Mouse (Mus musculus) cerebellum, postnatal 14 days (tissue): ENCODE results near the gene Depdc5.
"Not testable (repeated sequence)": the region's sequence is repeated elsewhere in the genome, so short reads cannot be mapped to it uniquely, and the experiment has no call there.

ENCODE experiments used
- DNase-seq, 2 experiments: peaks; one replicate each; pipeline ENCODE4 v3.0.0; 2021; ENCODE audit warnings: mixed read lengths in 2 of 2

The Depdc5 gene

GRCm38 (mm10) chr5:32863253-32864228 lies at the start of gene Depdc5:
Gene Depdc5 (plus strand): TSS chr5:32863701.
- DNase-seq = peak; percentile 94

GRCm38 (mm10) chr5:32815396-32815795 lies 48.1 kb upstream of the Depdc5 start:
- peak; percentile 28 to 54 for DNase-seq

- no peak for DNase-seq
Observed at GRCm38 (mm10) chr5:32820471-32820870, 43.0 kb upstream of the Depdc5 start.

GRCm38 (mm10) chr5:32827009-32827408 lies 36.5 kb upstream of the Depdc5 start, which contains the start of gene Gm20671:
Gene Gm20671 (minus strand): TSS chr5:32827109.
- no peak for DNase-seq

GRCm38 (mm10) chr5:32828766-32829165 lies 34.7 kb upstream of the Depdc5 start:
- not testable (repeated sequence) for DNase-seq

GRCm38 (mm10) chr5:32830054-32830453 lies 33.4 kb upstream of the Depdc5 start:
- no peak for DNase-seq

GRCm38 (mm10) chr5:32834497-32834896 lies 29.0 kb upstream of the Depdc5 start:
- DNase-seq = no peak

- DNase-seq = no peak
Observed at GRCm38 (mm10) chr5:32836976-32837375, 26.5 kb upstream of the Depdc5 start.

GRCm38 (mm10) chr5:32840029-32840428 lies 23.5 kb upstream of the Depdc5 start:
- no peak for DNase-seq

GRCm38 (mm10) chr5:32849178-32849577 lies 14.3 kb upstream of the Depdc5 start:
- DNase-seq = no peak

- DNase-seq = not testable (repeated sequence)
Observed at GRCm38 (mm10) chr5:32849580-32849979, 13.9 kb upstream of the Depdc5 start.

GRCm38 (mm10) chr5:32852026-32852425 lies 11.5 kb upstream of the Depdc5 start:
- DNase-seq = no peak

GRCm38 (mm10) chr5:32853731-32854507 lies 9.6 kb upstream of the Depdc5 start, which contains the start of gene Prr14l:
Gene Prr14l (minus strand): TSS chr5:32854256.
- peak; percentile 100 for DNase-seq

GRCm38 (mm10) chr5:32854818-32855217 lies 8.7 kb upstream of the Depdc5 start:
- no peak for DNase-seq

- DNase-seq = not testable (repeated sequence)
Observed at GRCm38 (mm10) chr5:32855274-32855673, 8.2 kb upstream of the Depdc5 start.

GRCm38 (mm10) chr5:32857781-32858220 lies 5.7 kb upstream of the Depdc5 start:
- peak; percentile 62 to 74 for DNase-seq

- no peak for DNase-seq
Observed at GRCm38 (mm10) chr5:32861082-32861481, 2.4 kb upstream of the Depdc5 start.

GRCm38 (mm10) chr5:32862469-32863132 lies 900 bp upstream of the Depdc5 start:
- DNase-seq = no peak

GRCm38 (mm10) chr5:32869389-32870024 lies 6.0 kb downstream of the Depdc5 start:
- no peak for DNase-seq

- no peak for DNase-seq
Observed at GRCm38 (mm10) chr5:32872346-32872745, 8.8 kb downstream of the Depdc5 start.

- DNase-seq = no peak
Observed at GRCm38 (mm10) chr5:32886739-32887138, 23.2 kb downstream of the Depdc5 start.

- DNase-seq = no peak
Observed at GRCm38 (mm10) chr5:32907496-32907895, 44.0 kb downstream of the Depdc5 start.
